ENCODE assay signal across 8 mouse cellular contexts in genomic region chr5:31179301-31179765, GRCm38 (mm10). TPM values are rescaled to one million over a fixed set of nuclear protein-coding genes. Genes with fewer than 3 reads are reported as not detected.
DNase-seq lines count a peak whose midpoint lies in the region; ATAC-seq lines count a peak whose summit lies in the region.

No protein-coding gene starts in this region.

- peak; percentile 48 for DNase-seq in kidney, adult 11 months
- DNase-seq in kidney, adult 18-20 months, result no peak
- peak; percentile 76 for DNase-seq in MEL-GATA-1-ER (ENCODE audit: extremely low read depth, low read depth)
- no peak for DNase-seq in forebrain, embryonic 10.5 days (ENCODE audit: extremely low spot score, low spot score)
- DNase-seq in mesoderm, embryonic 11.5 days (ENCODE audit: low read depth, low spot score), result peak; percentile 43
- no peak for DNase-seq in thymus, postnatal 4 days
- no peak for DNase-seq in layer of hippocampus, postnatal 10 days (ENCODE audit: low spot score in 2 of 2)

- no peaks in the 10 kb centered on the region for H3K9me3 ChIP-seq in forebrain, embryonic 10.5 days
- H3K9me3 ChIP-seq in kidney, embryonic 15.5 days (replicated peaks), result no peaks in the 10 kb centered on the region

- peak; percentile 77 for ATAC-seq in kidney, embryonic 15.5 days (replicated peaks; ENCODE audit: low FRiP score)

- H3K4me3 ChIP-seq in forebrain, embryonic 10.5 days, result peak overlapping the region; percentile 71
- peak overlapping the region; percentile 95 for H3K4me3 ChIP-seq in kidney, embryonic 15.5 days (replicated peaks)

- H3K9ac ChIP-seq in kidney, embryonic 15.5 days, result peak overlapping the region; percentile 80

- H3K4me1 ChIP-seq in forebrain, embryonic 10.5 days, result peaks cover 16% of the 10 kb centered on the region
- peaks cover 18% of the 10 kb centered on the region; the same call in 1 of the 2 replicates for H3K4me1 ChIP-seq in kidney, embryonic 15.5 days

- WGBS in forebrain, embryonic 10.5 days, result under 1% methylated on average over 25 of the region's 25 CpGs
- WGBS in kidney, embryonic 15.5 days, result 0% methylated on average over 25 of the region's 25 CpGs

- no peaks in the 10 kb centered on the region for H3K27me3 ChIP-seq in forebrain, embryonic 10.5 days (ENCODE audit: poor library complexity, severe bottlenecking)
- no peaks in the 10 kb centered on the region for H3K27me3 ChIP-seq in kidney, embryonic 15.5 days

- peak overlapping the region; percentile 90 for H3K4me2 ChIP-seq in kidney, embryonic 15.5 days

- H3K27ac ChIP-seq in forebrain, embryonic 10.5 days, result peak overlapping the region; percentile 92
- H3K27ac ChIP-seq in kidney, embryonic 15.5 days, result peak overlapping the region; percentile 100

- H3K36me3 ChIP-seq in forebrain, embryonic 10.5 days (replicated peaks), result peaks cover 31% of the 10 kb centered on the region
- H3K36me3 ChIP-seq in kidney, embryonic 15.5 days, result peaks cover 25% of the 10 kb centered on the region

RNA-seq across cellular contexts. Expression of gene Gm29609, which starts 0.4 kb away (rescaled TPM):
- 1.4 and 1.6 TPM in 2 replicates for polyA plus RNA-seq in forebrain, embryonic 10.5 days (2016; fragmentation: Nextera tagmentation; extraction: Ambion mirVana)
- 2.0 and 2.1 TPM in 2 replicates for polyA plus RNA-seq in kidney, embryonic 15.5 days (2015; fragmentation: Nextera tagmentation; extraction: Ambion mirVana)
- 1 to 10 TPM; 2.2 to 2.6 TPM for total RNA-seq in layer of hippocampus, postnatal 10 days (2021)

RNA-seq across cellular contexts. Expression of gene Gtf3c2, which starts 0.6 kb away (rescaled TPM):
- 132 and 136 TPM in 2 replicates for polyA plus RNA-seq in forebrain, embryonic 10.5 days (2016; fragmentation: Nextera tagmentation; extraction: Ambion mirVana)
- 83.0 and 93.5 TPM in 2 replicates for polyA plus RNA-seq in kidney, embryonic 15.5 days (2015; fragmentation: Nextera tagmentation; extraction: Ambion mirVana)
- total RNA-seq in layer of hippocampus, postnatal 10 days (2021), result 10 to 100 TPM; 57.4 to 66.3 TPM

RNA-seq across cellular contexts. Expression of gene Snx17, which starts 13.7 kb away (rescaled TPM):
- polyA plus RNA-seq in forebrain, embryonic 10.5 days (2016; fragmentation: Nextera tagmentation; extraction: Ambion mirVana), result 132 and 133 TPM in 2 replicates
- 140 and 148 TPM in 2 replicates for polyA plus RNA-seq in kidney, embryonic 15.5 days (2015; fragmentation: Nextera tagmentation; extraction: Ambion mirVana)
- total RNA-seq in layer of hippocampus, postnatal 10 days (2021), result 10 to 100 TPM; 77.1 to 83.3 TPM

RNA-seq across cellular contexts. Expression of gene Eif2b4, which starts 13.9 kb away (rescaled TPM):
- 85.4 and 91.7 TPM in 2 replicates for polyA plus RNA-seq in forebrain, embryonic 10.5 days (2016; fragmentation: Nextera tagmentation; extraction: Ambion mirVana)
- 64.9 and 65.9 TPM in 2 replicates for polyA plus RNA-seq in kidney, embryonic 15.5 days (2015; fragmentation: Nextera tagmentation; extraction: Ambion mirVana)
- 10 to 100 TPM; 53.0 to 62.7 TPM for total RNA-seq in layer of hippocampus, postnatal 10 days (2021)

RNA-seq across cellular contexts. Expression of gene Zfp513, which starts 22.8 kb away (rescaled TPM):
- polyA plus RNA-seq in forebrain, embryonic 10.5 days (2016; fragmentation: Nextera tagmentation; extraction: Ambion mirVana), result 8.5 and 9.0 TPM in 2 replicates
- 9.1 and 11.9 TPM in 2 replicates for polyA plus RNA-seq in kidney, embryonic 15.5 days (2015; fragmentation: Nextera tagmentation; extraction: Ambion mirVana)
- total RNA-seq in layer of hippocampus, postnatal 10 days (2021), result 10 to 100 TPM; 28.9 to 33.1 TPM

Comparison
In these comparisons a context has a peak if more than half of its experiments do, and no peak if none do; other contexts are left out.
1. DNase-seq: peak in kidney, adult 11 months (single experiment), MEL-GATA-1-ER (single experiment) and mesoderm, embryonic 11.5 days (single experiment); none in kidney, adult 18-20 months (single experiment), forebrain, embryonic 10.5 days (single experiment), thymus, postnatal 4 days (single experiment) and layer of hippocampus, postnatal 10 days (0 of 2).